Mouse (Mus musculus) bone marrow, adult 2 months (tissue): ENCODE measurements around the gene Cacfd1. TPM values are rescaled to one million over a fixed set of nuclear protein-coding genes. Genes with fewer than 3 reads are reported as not detected.

Source experiments
- H3K27ac ChIP-seq: fragments of 200-500 bp; 2 replicates; pipeline ENCODE4 v1.5.1; 2012; ENCODE audit warnings: low read depth, mild to moderate bottlenecking, control low read depth, inconsistent platforms, low read length; ENCODE audit not compliant: control insufficient read depth, poor library complexity, insufficient read depth
- H3K4me1 ChIP-seq: fragments of 200-500 bp; 2 replicates; pipeline ENCODE4 v1.6.1; 2011; ENCODE audit warnings: low read length; ENCODE audit not compliant: control insufficient read depth, insufficient read depth
- H3K4me3 ChIP-seq: fragments of 200-500 bp; replicated peaks from 2 replicates; pipeline ENCODE3; 2011; ENCODE audit warnings: mild to moderate bottlenecking, low read depth, low read length, control low read depth; ENCODE audit not compliant: control insufficient read depth
- CTCF ChIP-seq: fragments of 200-500 bp; IDR thresholded peaks from 2 replicates; pipeline ENCODE4 v1.5.1; 2011; ENCODE audit warnings: low read length, control low read depth; ENCODE audit not compliant: control insufficient read depth, insufficient read depth
- POLR2A ChIP-seq: fragments of 200-500 bp; IDR thresholded peaks from 2 replicates; pipeline ENCODE4 v1.6.1; 2011; ENCODE audit warnings: low read depth, mild to moderate bottlenecking, control low read depth, low read length, borderline replicate concordance; ENCODE audit not compliant: control insufficient read depth
- WGBS: fragments of 180-500 bp; shearing (Covaris S2); methylation state at CpG from one replicate; pipeline ENCODE4 v1.1.7; 2018; 5-methylcytosine and 5-hydroxymethylcytosine counted together
- polyA plus RNA-seq: library from polyadenylated mRNA; stranded (reverse); fragments of >200 nt; gene quantifications from 2 replicates; pipeline ENCODE4 v1.2.4, GENCODE M21; 2011; ENCODE audit warnings: low replicate concordance; ENCODE audit not compliant: missing spikeins, insufficient read depth, insufficient read length

The Cacfd1 gene
- polyA plus RNA-seq, 1 experiment, result 20.8 TPM

DNA sequence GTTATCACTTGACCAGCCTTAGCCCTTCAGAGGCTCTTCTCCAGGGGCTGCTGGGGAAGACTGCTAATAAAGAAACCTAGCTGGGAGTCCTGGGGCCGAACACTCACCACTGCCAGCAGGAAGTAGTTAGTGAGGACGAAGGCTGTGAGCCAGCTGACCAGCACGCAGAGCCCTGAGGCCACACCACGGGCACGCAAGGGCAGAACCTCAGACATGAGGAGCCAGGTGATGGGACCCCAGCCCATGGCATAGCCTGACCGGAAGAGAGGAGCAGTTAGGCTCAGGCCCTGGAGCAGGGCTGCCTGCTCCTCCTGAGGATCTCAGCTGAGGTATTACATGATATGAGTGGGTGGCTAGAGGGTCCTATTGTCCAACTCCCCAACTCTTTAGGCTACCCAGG is 12.9 kb downstream of the Cacfd1 start:
- 55% methylated on average over 6 of the region's 6 CpGs for WGBS
- no peak overlapping the region for H3K4me3 ChIP-seq
- TF ChIP-seq CTCF (no peak), POLR2A (no peak)
- no peak overlapping the region for H3K27ac ChIP-seq
- H3K4me1 ChIP-seq, result no peaks in the 10 kb centered on the region; the same call in 1 of the 2 replicates

DNA sequence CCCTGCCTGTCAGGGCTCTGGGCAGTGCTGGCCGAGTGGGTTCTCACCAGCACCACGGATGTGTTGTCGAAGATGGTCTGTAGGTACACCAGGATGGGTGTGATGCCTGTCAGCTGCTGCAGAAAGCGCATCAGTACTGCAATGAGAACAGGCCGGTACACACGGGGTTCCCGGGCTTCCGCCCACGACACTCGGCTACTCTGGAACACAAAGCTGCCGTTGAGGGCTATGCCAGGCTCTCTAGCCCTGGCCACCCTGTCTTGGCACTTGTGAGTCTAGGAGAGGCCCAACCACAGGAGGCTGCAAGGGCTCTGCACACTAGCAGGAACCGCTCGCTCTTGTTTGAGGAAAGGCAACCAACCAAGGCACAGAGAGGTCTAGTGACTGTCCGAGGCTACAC is 14.4 kb downstream of the Cacfd1 start:
- H3K4me1 ChIP-seq, result peaks cover 4% of the 10 kb centered on the region; the same call in 1 of the 2 replicates
- H3K27ac ChIP-seq, result no peak overlapping the region
- no peak overlapping the region for H3K4me3 ChIP-seq
- no peak for TF ChIP-seq CTCF
- TF ChIP-seq POLR2A, result no peak
- WGBS, result 80% methylated on average over 14 of the region's 14 CpGs

DNA sequence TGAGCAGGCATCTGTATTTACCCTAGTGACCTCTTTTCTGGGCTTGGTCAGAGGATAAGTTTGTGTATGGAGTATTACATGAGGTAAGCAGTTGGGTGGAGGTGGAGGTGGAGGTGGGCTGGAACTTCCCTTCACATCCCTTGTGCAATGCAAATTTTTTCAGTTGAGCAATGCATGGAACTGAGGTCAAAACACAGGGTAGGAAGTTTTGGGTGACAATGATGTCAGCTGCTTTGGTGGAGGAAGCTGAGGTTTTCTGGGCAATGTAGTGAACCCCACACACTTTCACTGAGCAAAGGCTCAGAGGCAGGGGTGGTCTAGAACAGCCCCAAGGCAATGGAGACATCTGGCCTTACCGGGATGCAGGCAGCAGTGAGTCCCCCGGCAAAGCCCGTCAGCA is 15.8 kb downstream of the Cacfd1 start:
- TF ChIP-seq CTCF (no peak), POLR2A (no peak)
- Histone ChIP-seq H3K27ac (peak overlapping the region; percentile 84), H3K4me3 (peak overlapping the region; percentile 33), H3K4me1 (peaks cover 4% of the 10 kb centered on the region; the same call in 1 of the 2 replicates)
- 45% methylated on average over 3 of the region's 3 CpGs for WGBS

DNA sequence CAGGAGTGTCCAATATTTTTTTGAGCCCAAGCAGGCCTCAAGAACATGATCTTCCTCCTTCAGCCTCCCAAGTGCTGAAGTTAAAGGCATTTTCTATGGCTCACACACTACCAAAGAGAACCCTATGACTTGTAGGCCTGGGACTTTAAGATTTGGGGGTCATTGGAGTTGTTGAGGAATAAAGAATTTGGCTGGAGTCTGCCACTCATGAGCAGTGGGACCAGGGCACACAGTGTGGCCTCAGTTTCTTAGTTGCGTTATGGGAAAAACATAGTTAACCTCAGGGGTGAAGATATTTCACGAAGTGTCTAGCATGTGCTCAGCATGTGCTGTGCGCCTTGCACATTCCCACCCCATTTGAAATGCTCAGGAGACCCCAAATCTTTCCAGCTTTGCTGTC is 16.6 kb downstream of the Cacfd1 start:
- TF ChIP-seq CTCF (no peak), POLR2A (no peak)
- peak overlapping the region; percentile 55 for H3K4me3 ChIP-seq
- H3K27ac ChIP-seq, result peak overlapping the region; percentile 84
- H3K4me1 ChIP-seq, result peaks cover 4% of the 10 kb centered on the region; the same call in 1 of the 2 replicates
- WGBS, result 79% methylated on average over 3 of the region's 3 CpGs

DNA sequence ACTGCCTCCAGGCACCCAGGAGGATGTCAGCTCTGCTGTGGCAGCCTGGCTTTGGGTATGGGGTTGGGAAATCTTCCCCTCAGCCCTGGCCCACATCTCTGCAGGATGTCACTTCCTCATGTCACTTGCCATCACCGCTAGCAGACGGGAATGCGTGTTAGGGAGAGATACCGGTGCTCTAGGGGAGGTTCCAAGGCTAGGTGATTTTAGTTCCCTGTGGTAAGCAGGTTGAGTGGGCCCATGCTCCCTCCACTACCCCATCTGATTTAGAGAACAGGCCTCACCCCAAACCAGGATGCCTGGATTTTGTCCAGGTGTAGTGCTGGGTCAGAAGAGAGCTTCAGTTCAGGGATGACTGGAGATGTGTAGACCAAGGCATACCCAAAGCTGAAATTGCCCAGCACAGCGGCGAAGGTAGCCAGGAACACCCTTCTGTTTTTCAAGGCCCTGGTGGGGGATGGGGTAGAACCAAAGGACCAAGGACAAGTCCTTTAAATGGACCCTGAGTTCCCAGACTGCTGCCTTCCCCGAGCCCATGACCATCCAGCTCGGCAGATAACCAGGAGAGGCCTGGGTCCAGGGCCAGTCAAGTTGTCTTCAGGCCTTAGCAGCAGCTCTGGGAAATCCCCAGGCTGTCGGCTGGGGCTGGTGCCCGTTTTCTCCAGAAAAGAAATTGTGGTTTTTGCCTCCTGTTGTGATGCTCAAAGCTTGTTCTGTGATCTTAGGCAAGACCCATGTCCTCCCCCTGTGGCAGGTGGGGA is 17.3 kb downstream of the Cacfd1 start:
- 35% methylated on average over 10 of the region's 10 CpGs for WGBS
- Histone ChIP-seq H3K4me1 (peaks cover 4% of the 10 kb centered on the region; the same call in 1 of the 2 replicates), H3K27ac (peak overlapping the region; percentile 84), H3K4me3 (peak overlapping the region; percentile 55)
- TF ChIP-seq CTCF, result no peak
- no peak for TF ChIP-seq POLR2A

DNA sequence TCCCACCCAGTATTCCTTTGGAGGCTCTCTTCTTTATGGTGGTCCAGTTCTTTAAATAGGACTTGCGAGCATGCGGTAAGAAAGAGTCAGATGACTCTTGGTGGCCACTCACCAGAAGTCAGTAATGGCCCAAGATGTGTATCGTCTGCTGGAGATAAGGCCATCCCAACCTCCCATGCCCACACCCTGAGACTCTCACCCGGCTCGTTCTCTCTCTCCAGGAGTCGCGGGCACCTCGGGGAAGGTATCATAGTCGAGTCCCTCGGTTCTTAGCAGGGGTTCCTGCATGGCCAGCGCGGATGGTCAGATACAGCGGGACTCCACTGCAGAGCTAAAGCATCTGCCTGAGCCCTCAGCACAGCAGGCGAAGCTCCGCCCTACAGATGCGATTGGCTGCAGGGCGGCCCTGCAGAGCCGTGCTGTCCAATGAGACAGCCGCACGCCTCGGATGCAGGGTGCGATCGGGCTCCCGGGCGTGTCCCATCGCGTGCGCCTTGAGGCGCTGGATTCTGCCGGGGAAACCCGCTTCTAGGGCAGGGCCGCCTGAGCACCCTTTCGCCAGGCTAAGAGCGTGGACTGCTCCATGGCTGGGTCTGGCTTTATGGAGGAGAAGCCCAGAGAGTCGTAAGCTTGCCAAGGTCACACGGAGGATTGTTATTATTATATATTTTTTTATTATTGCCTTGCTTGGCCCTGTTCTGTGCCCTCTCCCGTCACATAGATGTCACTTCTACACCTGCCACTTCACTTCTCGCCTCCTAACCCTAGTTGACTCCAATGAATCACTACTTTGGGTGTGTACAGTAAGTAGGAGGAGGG is 18.1 kb downstream of the Cacfd1 start, which contains the start of gene Slc2a6:
TSS of gene Slc2a6 (minus strand) at position 381 of the 819 bp plus-strand sequence.
- peak within 1 kb of the TSS; percentile 65 for H3K4me3 ChIP-seq
- peak within 1 kb of the TSS; percentile 84 for H3K27ac ChIP-seq
- peaks cover 4% of the 10 kb centered on the region; the same call in 1 of the 2 replicates for H3K4me1 ChIP-seq
- 4% methylated on average over 38 of the region's 38 CpGs for WGBS
- TF ChIP-seq POLR2A (no peak; the same call in 1 of the 2 replicates), CTCF (no peak)

DNA sequence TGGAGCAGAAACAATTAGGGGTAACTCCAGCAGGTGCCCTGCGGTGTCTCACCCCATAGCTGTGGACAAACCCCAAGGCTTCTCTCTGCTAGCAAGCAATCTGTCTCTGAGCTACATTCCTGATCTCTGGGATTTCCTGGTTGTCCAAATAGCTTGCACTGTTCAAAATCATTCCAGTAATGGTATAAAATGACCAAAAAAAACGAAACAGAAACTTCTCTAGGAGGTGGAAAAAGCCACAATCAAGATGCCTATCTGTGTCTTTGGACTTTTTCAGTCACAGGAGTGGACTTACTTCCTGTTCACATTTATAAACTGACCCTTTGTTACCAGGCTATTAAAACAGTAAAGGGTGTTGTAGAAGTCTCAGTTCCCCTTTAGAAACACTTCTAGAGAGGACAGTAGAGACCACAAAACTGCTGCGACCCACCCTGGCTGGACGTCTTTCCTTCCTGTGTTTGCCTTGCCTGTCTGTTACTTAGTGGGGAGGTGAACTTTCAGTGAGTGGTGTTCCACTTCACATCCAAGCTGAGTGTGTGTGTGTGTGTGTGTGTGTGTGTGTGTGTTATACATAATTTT is 18.8 kb downstream of the Cacfd1 start:
- WGBS, result 6% methylated on average over 4 of the region's 4 CpGs
- Histone ChIP-seq H3K27ac (peak overlapping the region; percentile 47), H3K4me1 (peaks cover 4% of the 10 kb centered on the region; the same call in 1 of the 2 replicates), H3K4me3 (peak overlapping the region; percentile 59)
- TF ChIP-seq CTCF (no peak), POLR2A (no peak)

DNA sequence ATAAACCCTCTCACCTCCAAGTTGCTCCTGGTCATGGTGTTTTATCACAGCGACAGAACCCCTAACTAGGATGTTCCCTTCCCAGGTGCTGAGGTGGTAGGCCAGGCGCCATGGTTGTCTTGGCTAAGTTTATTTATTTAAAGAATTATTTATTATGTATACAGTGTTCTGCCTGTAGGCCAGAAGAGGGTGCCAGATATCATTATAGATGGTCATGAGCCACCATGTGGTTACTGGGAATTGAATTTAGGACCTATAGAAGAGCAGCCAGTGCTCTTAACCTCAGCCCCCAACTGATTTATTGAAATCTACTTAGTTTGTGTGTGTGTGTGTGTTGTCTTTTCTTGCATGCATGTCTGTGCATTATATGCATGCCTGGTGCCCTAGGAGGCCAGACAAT is 22.6 kb downstream of the Cacfd1 start:
- no peak for TF ChIP-seq CTCF
- no peak for TF ChIP-seq POLR2A
- Histone ChIP-seq H3K4me1 (peaks cover 4% of the 10 kb centered on the region; the same call in 1 of the 2 replicates), H3K4me3 (no peak overlapping the region), H3K27ac (no peak overlapping the region)
- 63% methylated on average over 2 of the region's 2 CpGs for WGBS
